Mouse (Mus musculus) E14TG2a.4 (cell line): ENCODE measurements at regions not wholly inside any gene's neighbourhood (a gene's known extent, or its start where the extent isn't known, plus 50 kb on each side); places are given as distances from the start of the nearest gene placed in this dataset.

Source experiments
- CTCF ChIP-seq: conservative IDR thresholded peaks from 2 replicates; pipeline ENCODE4 v1.5.1; 2014; ENCODE audit warnings: low read length
- NANOG ChIP-seq: IDR thresholded peaks from 2 replicates; pipeline ENCODE4 v1.6.1; 2014; ENCODE audit warnings: borderline replicate concordance, low read length, mixed read lengths
- POU5F1 ChIP-seq: IDR thresholded peaks from 2 replicates; pipeline ENCODE4 v1.6.1; 2014; ENCODE audit warnings: low read length, borderline replicate concordance

DNA sequence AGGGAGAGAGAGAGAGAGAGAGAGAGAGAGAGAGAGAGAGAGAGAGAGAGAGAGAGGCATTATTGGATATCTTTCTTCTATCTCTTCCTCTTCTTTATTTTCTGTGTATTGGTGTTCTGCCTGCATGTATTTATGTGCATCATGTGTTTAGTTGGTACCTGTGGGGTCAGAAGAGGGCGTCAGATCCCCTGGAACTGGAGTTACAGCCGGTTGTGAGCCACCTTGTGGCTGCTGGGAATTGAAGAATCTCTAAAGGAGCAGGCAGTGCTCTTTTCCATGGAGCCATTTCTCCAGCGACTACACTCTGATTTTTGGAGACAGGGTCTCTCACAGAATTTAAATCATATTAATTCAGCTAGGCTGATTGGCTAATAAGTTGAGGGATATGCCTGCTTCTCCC, 72.6 kb upstream of the Casz1 start:
- peak; percentile 7; the same call in 1 of the 2 replicates for TF ChIP-seq CTCF
- no peak for TF ChIP-seq NANOG
- TF ChIP-seq POU5F1: no peak
